Mouse (Mus musculus): ENCODE measurements at regions not wholly inside any gene's neighbourhood (a gene's known extent, or its start where the extent isn't known, plus 50 kb on each side); places are given as distances from the start of the nearest gene placed in this dataset.

DNA sequence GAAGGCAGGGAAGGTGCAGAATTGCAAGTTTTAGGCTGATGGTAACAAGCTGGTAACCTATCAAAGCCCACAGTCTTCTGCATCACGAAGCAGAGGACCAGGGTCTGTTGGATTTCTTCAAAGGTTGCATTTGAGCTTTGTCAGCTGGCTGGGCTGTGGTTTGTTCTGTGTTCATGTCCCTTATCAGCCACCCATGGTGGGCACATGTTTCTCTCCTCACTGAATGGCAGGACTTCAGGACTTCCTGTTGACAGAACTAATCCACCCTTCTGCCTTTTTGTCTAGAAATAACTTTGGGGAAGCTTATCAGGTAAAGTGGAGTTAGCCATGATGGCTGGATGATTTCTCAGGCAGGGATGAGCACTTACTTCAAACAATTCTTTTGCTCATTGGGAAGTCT lies 106.6 kb upstream of the Bmper start:
- Histone ChIP-seq H3K4me1 (ENCODE audit: control insufficient read depth, insufficient read depth, low read length) (no peaks in the 10 kb centered on the region), H3K27me3 (replicated peaks; ENCODE audit: control insufficient read depth, insufficient read depth, low read length) (no peaks in the 10 kb centered on the region), H3K36me3 (ENCODE audit: control insufficient read depth, insufficient read depth, low read length) (no peaks in the 10 kb centered on the region), H3K4me3 (ENCODE audit: insufficient read depth, low read depth, low read length) (no peak overlapping the region), H3K27ac (ENCODE audit: insufficient read depth, low read depth, low read length) (no peak overlapping the region)
- TF ChIP-seq POLR2A (IDR thresholded peaks at IDR 0.05; ENCODE audit: low read depth, low read length) (no peak), CTCF (conservative IDR thresholded peaks at IDR 0.05; ENCODE audit: insufficient read depth, insufficient read length, low read depth, low read length) (no peak)
- WGBS = 85% methylated on average over 1 of the region's 1 CpGs
- no peak for DNase-seq

- Histone ChIP-seq H3K27ac (ENCODE audit: insufficient read depth, low read depth, low read length) (no peak overlapping the region; the same call in 1 of the 2 replicates), H3K27me3 (replicated peaks; ENCODE audit: control insufficient read depth, insufficient read depth, low read length) (no peaks in the 10 kb centered on the region), H3K4me3 (ENCODE audit: insufficient read depth, low read depth, low read length) (no peak overlapping the region), H3K36me3 (ENCODE audit: control insufficient read depth, insufficient read depth, low read length) (no peaks in the 10 kb centered on the region), H3K4me1 (ENCODE audit: control insufficient read depth, insufficient read depth, low read length) (no peaks in the 10 kb centered on the region)
- DNase-seq = peak; percentile 63
- TF ChIP-seq POLR2A (IDR thresholded peaks at IDR 0.05; ENCODE audit: low read depth, low read length) = no peak
- TF ChIP-seq CTCF (conservative IDR thresholded peaks at IDR 0.05; ENCODE audit: insufficient read depth, insufficient read length, low read depth, low read length) = no peak
- WGBS = 37% methylated on average over 4 of the region's 4 CpGs
Observed at GRCm38 (mm10) chr9:23119811-23120210, 103.1 kb upstream of the Bmper start.

DNA sequence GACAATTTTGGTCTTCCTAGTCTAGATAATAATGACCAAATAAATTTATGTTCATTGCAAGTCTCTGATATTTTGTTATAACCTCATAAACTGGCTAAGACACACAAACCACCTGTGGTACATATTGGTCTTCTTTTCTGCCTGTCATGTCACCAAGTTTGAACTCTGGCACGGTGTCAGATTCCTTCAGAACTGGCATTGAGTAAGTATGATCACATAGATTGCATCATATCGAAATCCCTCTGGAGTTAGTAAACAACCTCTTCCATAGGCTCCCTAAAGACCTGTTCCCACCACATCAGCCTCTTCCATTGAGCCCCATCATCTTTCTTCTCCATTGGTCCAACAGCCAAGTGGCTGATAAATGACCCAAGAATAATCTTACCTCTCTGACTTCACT lies 102.1 kb upstream of the Bmper start:
- H3K27ac ChIP-seq (ENCODE audit: insufficient read depth, low read depth, low read length) = no peak overlapping the region
- no peak for DNase-seq
- TF ChIP-seq POLR2A (IDR thresholded peaks at IDR 0.05; ENCODE audit: low read depth, low read length) (no peak), CTCF (conservative IDR thresholded peaks at IDR 0.05; ENCODE audit: insufficient read depth, insufficient read length, low read depth, low read length) (no peak)
- H3K4me1 ChIP-seq (ENCODE audit: control insufficient read depth, insufficient read depth, low read length) = no peaks in the 10 kb centered on the region
- 91% methylated on average over 2 of the region's 2 CpGs for WGBS
- no peak overlapping the region for H3K4me3 ChIP-seq (ENCODE audit: insufficient read depth, low read depth, low read length)
- H3K36me3 ChIP-seq (ENCODE audit: control insufficient read depth, insufficient read depth, low read length) = no peaks in the 10 kb centered on the region
- no peaks in the 10 kb centered on the region for H3K27me3 ChIP-seq (replicated peaks; ENCODE audit: control insufficient read depth, insufficient read depth, low read length)

DNA sequence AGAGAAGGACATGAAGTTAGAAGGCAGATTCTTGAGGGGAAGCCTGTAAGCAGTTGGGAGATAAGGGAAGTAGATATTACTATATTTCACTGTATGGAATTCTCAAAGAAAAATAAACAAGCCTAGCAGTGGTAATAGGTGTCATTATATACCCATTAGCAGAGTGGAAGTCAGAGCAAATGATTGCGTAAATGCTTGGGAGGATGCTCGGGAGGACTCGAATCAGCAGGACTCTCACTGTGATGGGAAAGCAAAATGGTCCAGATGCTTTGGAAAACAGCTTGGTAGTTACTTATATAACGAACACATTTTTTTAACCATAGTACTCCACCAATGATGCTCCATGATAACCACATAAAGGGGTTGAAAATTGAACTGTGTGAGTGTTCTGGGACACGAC lies 100.4 kb upstream of the Bmper start:
- 93% methylated on average over 5 of the region's 5 CpGs for WGBS
- no peak for DNase-seq
- Histone ChIP-seq H3K27ac (ENCODE audit: insufficient read depth, low read depth, low read length) (no peak overlapping the region), H3K4me1 (ENCODE audit: control insufficient read depth, insufficient read depth, low read length) (no peaks in the 10 kb centered on the region), H3K36me3 (ENCODE audit: control insufficient read depth, insufficient read depth, low read length) (no peaks in the 10 kb centered on the region), H3K4me3 (ENCODE audit: insufficient read depth, low read depth, low read length) (no peak overlapping the region), H3K27me3 (replicated peaks; ENCODE audit: control insufficient read depth, insufficient read depth, low read length) (no peaks in the 10 kb centered on the region; the same call in 1 of the 2 replicates)
- no peak for TF ChIP-seq CTCF (conservative IDR thresholded peaks at IDR 0.05; ENCODE audit: insufficient read depth, insufficient read length, low read depth, low read length)
- no peak for TF ChIP-seq POLR2A (IDR thresholded peaks at IDR 0.05; ENCODE audit: low read depth, low read length)

DNA sequence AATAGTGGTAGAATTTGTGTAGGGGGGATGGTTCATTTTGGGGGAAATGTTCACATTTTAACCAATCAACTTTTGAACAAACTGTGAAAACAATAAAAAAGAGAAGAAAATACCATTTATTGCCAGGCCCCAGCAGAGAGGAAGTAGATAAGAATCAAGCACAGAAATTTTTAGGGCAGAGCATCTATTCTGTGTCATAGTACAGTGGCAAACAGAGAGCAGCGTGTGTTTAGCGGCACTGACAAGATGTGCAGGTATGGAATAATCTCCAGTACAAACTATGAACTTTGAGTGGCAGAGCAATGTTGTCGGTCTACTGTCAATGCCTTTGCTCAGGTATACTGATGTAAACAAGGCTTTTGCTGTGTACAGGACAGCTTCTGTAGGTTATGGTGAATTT lies 99.4 kb upstream of the Bmper start:
- TF ChIP-seq CTCF (conservative IDR thresholded peaks at IDR 0.05; ENCODE audit: insufficient read depth, insufficient read length, low read depth, low read length) (no peak), POLR2A (IDR thresholded peaks at IDR 0.05; ENCODE audit: low read depth, low read length) (no peak)

DNA sequence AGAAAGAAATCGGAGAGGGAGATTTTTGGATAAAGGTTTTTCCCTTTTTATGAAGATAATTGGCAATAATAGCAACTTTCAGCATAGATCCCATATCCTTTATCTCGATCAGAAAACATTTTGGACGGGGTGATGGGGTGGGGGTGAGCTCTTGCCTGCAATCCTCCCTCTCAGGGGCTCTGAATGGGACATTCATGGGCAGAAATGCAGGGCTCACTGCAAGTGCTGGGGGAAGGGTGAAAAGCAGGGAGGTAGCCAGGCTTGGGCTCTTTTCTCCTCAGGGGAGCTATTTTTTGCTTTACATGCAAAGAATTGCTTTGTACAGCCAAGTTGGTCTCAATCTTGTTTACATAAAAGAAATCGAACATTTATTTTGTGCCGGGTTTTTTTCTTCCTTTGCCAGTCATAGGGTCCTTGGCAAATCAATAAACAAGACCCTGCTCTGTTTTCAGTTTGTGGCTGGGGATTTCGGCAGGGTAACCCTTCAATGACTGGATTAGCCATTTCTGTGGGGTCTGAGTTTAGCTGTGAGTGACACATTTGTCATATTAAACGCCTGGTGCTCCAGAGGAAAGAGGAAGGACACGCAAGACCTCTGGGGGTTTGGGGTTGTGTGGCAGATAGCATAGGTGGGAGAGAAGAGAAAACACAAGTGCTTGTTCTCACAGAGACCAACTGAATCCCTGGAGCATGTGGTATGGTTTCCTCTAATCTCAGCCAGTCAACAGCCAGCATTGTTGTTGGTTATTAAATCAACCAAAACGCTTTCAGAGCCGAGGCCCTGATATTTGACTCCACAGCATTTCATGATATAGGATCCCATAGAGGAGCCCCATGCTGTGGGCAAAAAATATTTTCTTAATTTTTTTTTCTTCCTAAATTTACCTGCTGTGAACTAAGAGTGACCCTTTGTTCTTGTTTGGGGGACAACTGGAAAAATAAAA lies 96.8 kb upstream of the Bmper start:
- TF ChIP-seq CTCF (conservative IDR thresholded peaks at IDR 0.05; ENCODE audit: insufficient read depth, insufficient read length, low read depth, low read length) (no peak), POLR2A (IDR thresholded peaks at IDR 0.05; ENCODE audit: low read depth, low read length) (no peak)
- 67% methylated on average over 10 of the region's 10 CpGs for WGBS
- Histone ChIP-seq H3K36me3 (ENCODE audit: control insufficient read depth, insufficient read depth, low read length) (no peaks in the 10 kb centered on the region), H3K4me3 (ENCODE audit: insufficient read depth, low read depth, low read length) (no peak overlapping the region), H3K27ac (ENCODE audit: insufficient read depth, low read depth, low read length) (no peak overlapping the region), H3K27me3 (replicated peaks; ENCODE audit: control insufficient read depth, insufficient read depth, low read length) (no peaks in the 10 kb centered on the region; the same call in 1 of the 2 replicates), H3K4me1 (ENCODE audit: control insufficient read depth, insufficient read depth, low read length) (no peaks in the 10 kb centered on the region)
- DNase-seq = no peak

More for the DNA sequence above, 99.4 kb upstream of the Bmper start:
- Histone ChIP-seq H3K4me3 (ENCODE audit: insufficient read depth, low read depth, low read length) (no peak overlapping the region), H3K4me1 (ENCODE audit: control insufficient read depth, insufficient read depth, low read length) (no peaks in the 10 kb centered on the region), H3K27ac (ENCODE audit: insufficient read depth, low read depth, low read length) (no peak overlapping the region), H3K36me3 (ENCODE audit: control insufficient read depth, insufficient read depth, low read length) (no peaks in the 10 kb centered on the region), H3K27me3 (replicated peaks; ENCODE audit: control insufficient read depth, insufficient read depth, low read length) (no peaks in the 10 kb centered on the region; the same call in 1 of the 2 replicates)
- WGBS = 73% methylated on average over 3 of the region's 3 CpGs
- DNase-seq = no peak

DNA sequence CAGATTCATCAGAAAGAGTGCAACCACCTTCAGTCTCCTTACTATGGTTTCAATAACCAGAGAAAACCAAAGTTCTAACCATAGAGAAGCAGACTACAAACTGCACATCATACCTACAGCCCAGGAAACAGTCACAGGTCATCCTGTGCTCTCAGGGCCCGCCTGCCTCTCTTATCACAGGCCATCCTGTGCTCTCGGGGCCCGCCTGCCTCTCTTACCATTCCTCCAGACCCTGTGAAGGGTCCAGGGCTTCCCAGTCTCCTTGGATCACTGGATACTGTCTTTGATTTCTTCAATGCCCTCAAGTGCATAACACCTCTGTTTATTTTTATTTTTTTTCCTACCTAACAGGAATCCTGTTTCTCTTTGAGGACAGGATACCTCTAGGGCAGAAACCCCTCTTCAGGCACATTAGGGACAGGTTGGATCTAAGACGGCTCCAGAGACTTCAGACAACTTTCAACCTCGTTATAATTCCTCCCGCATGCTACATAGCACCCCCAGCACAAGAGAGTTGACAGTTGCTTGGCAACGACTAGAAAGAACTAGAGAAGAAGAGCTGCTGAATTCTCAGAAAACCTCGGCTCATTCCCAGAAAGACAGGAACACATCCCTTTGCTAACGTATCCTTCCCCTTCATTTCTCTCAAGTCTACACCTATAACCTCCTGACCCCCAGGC lies 95.4 kb upstream of the Bmper start:
- H3K27me3 ChIP-seq (replicated peaks; ENCODE audit: control insufficient read depth, insufficient read depth, low read length) = no peaks in the 10 kb centered on the region; the same call in 1 of the 2 replicates
- no peaks in the 10 kb centered on the region for H3K4me1 ChIP-seq (ENCODE audit: control insufficient read depth, insufficient read depth, low read length)
- no peak overlapping the region for H3K4me3 ChIP-seq (ENCODE audit: insufficient read depth, low read depth, low read length)
- no peaks in the 10 kb centered on the region for H3K36me3 ChIP-seq (ENCODE audit: control insufficient read depth, insufficient read depth, low read length)
- 53% methylated on average over 9 of the region's 9 CpGs for WGBS
- no peak for DNase-seq
- TF ChIP-seq POLR2A (IDR thresholded peaks at IDR 0.05; ENCODE audit: low read depth, low read length) = no peak
- no peak for TF ChIP-seq CTCF (conservative IDR thresholded peaks at IDR 0.05; ENCODE audit: insufficient read depth, insufficient read length, low read depth, low read length)
- no peak overlapping the region for H3K27ac ChIP-seq (ENCODE audit: insufficient read depth, low read depth, low read length)

Data from kidney, adult 2 months (tissue).